Mouse (Mus musculus) liver, postnatal 0 days (tissue): ENCODE measurements around the gene Glp1r.

Experiments used
- CTCF ChIP-seq: sonication (generic); IDR thresholded peaks from 2 replicates; pipeline ENCODE4 v1.5.1; 2016; ENCODE audit warnings: antibody characterized with exemption, low read depth
- EP300 ChIP-seq: IDR thresholded peaks from 2 replicates; pipeline ENCODE4 v1.6.1; 2016; ENCODE audit warnings: antibody characterized with exemption, low read depth, mild to moderate bottlenecking

- TF ChIP-seq CTCF (peak; percentile 18; the same call in 1 of the 2 replicates), EP300 (no peak)
These were observed 49.3 kb upstream of the Glp1r start for GRCm38 (mm10) chr17:30852345-30852744.
